Mouse (Mus musculus): ENCODE measurements around the gene Nav2.

GRCm38 (mm10) chr7:49122498-49122897 is 214.0 kb downstream of the Nav2 start:
- peak; percentile 18; the same call in 1 of the 2 replicates for TF ChIP-seq CTCF (IDR thresholded peaks at IDR 0.05; ENCODE audit: extremely low read depth, insufficient read depth, low read length)
- no peak for TF ChIP-seq POLR2A (IDR thresholded peaks at IDR 0.05; ENCODE audit: extremely low read depth, insufficient read depth, low read length)

All from cortical plate, adult 2 months (tissue).